Mouse (Mus musculus): Measurements from ENCODE around the gene Gpr132. TPM values are rescaled to one million over a fixed set of nuclear protein-coding genes. Genes with fewer than 3 reads are reported as not detected.
"Not testable (repeated sequence)": the region's sequence is repeated elsewhere in the genome, so short reads cannot be mapped to it uniquely, and the experiment has no call there.

Gpr132 gene
- total RNA-seq, 2 experiments from 2014 or later = 0.18 TPM; not detected in 1

DNA sequence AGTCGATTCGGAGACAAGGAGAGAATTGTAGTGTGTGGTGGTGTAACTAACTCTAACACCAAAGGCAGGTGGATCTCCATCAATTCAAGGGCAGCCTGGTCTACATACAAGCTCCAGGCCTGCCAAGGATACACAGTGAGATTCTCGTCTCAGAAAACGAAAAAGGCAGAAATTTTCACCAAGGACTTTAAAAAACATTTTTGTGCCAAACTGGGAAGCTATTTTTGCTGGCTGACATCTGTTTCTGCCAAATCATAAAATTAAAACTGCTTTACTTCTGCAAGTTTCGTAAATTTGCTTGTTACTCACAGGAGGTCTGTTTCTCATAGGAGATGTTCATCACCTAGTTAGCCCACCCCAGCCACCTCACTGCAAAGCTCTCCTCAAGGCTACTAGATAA is 42.1 kb downstream of the Gpr132 start:
- DNase-seq (ENCODE audit: extremely low spot score in 1 of 2, low spot score in 2 of 2) = no peak
- Histone ChIP-seq H3K4me3 (no peak overlapping the region), H3K27ac (peak overlapping the region; percentile 69)
- intact Hi-C loops (cut with DNase I) = no loop called here
- TF ChIP-seq CTCF (IDR thresholded peaks at IDR 0.05) = no peak

DNA sequence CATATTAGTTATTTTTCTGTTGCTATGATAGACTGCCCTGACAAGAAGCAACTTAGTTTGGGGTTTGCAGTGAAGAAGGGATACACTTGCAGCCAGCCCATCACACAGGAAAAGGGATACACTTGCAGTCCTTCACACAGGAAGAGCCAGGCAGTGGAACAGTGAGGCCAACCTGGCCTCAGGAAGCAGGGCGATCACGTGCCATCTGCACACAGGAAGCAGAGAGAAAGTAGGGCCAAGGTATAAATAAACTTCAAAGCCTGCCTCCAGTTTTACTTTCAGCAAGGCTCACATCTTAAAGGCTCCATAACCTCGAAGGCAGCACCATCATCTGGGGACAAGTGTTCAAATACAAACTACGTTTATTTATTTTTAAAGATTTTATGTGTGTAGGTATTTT is 44.8 kb downstream of the Gpr132 start:
- no peak for TF ChIP-seq CTCF (IDR thresholded peaks at IDR 0.05)
- DNase-seq (ENCODE audit: extremely low spot score in 1 of 2, low spot score in 2 of 2) = no peak
- 0 out of 2 replicates have a peak overlapping the region, but pooled peaks have one; percentile 3 for H3K27ac ChIP-seq
- intact Hi-C loops (cut with DNase I) = no loop called here
- no peak overlapping the region for H3K4me3 ChIP-seq

DNA sequence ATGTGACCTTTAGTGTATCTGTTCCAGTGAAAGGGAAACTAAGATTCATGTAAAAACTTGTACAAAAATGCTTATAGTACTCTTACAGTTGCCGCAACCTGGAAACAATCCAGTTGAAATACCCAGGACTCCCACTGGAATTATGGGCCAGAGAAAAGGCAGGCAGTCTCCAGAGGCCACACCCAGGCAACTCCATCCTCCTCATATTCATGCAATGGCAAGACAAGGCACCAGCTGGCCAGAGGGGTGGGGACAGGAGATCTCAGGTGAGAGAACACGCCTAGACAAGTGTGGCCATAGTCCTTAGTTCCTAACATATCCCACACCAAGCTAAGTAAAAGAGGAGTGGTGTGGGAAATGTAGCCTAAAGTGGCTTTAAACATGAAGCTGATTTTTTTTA is 45.4 kb downstream of the Gpr132 start:
- H3K27ac ChIP-seq = 0 out of 2 replicates have a peak overlapping the region, but pooled peaks have one; percentile 16
- no peak for DNase-seq (ENCODE audit: extremely low spot score in 1 of 2, low spot score in 2 of 2)
- intact Hi-C loops (cut with DNase I) = no loop called here
- TF ChIP-seq CTCF (IDR thresholded peaks at IDR 0.05) = no peak
- no peak overlapping the region for H3K4me3 ChIP-seq

DNA sequence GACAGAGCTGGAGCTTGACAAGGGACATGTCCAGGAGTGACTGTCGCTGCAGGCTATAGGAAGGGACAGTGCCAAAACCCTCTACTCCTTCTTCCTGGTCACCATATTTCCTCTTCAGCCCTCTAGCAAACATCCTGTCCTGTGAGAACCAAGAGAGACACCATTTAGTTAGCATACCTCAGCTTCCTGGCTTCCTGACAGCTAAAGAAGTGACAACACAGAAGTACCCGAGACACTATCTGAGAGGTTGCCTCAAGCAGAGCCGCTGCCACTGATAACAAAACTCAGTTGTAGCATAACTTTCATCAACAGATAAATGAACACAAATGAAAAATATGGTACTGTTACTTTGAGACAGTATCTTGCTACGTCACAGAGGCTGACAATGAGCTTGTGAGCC is 46.1 kb downstream of the Gpr132 start:
- H3K27ac ChIP-seq = no peak overlapping the region
- no peak overlapping the region for H3K4me3 ChIP-seq
- intact Hi-C loops (cut with DNase I) = no loop called here
- no peak for DNase-seq (ENCODE audit: extremely low spot score in 1 of 2, low spot score in 2 of 2)
- TF ChIP-seq CTCF (IDR thresholded peaks at IDR 0.05) = no peak

DNA sequence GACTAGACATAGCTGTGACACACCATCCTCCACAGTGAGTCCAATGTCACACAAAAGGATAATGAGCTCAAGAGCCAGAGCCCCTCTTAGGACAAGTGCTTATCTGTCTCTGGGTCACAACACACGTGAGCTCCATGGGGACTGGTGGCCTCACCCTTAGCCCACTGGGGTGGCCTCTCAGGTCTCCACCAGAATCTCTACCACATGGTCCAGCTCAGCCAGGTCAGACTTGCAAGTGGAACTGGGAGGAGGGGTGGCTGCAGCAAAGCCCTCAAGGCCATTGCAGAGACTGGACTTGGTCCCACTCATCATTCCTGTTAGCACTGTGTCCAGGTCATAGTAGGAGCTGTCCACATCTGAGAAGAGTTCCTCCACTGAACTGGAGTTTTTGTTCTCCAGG is 46.8 kb downstream of the Gpr132 start:
- intact Hi-C loops (cut with DNase I) = no loop called here
- TF ChIP-seq CTCF (IDR thresholded peaks at IDR 0.05) = no peak
- Histone ChIP-seq H3K27ac (no peak overlapping the region), H3K4me3 (no peak overlapping the region)
- no peak for DNase-seq (ENCODE audit: extremely low spot score in 1 of 2, low spot score in 2 of 2)

DNA sequence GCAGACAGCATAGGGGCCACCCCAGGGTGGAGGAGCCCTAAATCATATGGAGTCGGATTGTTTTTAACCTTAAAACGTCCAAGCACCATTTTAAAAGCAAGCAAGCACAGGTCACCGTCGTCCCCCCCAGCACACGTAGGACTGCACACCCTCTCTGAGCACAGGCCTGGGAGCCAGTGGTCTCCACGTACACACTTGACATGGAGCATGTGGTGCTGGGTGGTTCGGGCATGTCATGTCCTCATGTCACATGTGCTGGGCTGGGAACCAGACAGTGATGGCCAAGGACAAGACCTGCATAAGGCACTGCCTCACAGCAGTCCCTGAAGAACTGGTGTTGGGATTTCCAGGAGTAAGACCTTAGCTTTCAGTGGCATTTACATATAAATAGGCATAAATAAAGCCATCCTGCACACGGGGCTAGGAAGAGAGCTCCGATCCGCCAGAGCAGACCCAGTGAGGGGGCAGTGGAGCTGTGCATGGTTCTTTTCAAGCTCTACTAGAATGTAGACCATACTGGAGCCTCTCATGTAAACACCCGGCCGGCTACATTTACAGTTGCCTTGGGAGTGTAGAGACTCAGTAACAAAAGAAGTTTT is 47.5 kb downstream of the Gpr132 start:
- no peak for TF ChIP-seq CTCF (IDR thresholded peaks at IDR 0.05)
- no peak for DNase-seq (ENCODE audit: extremely low spot score in 1 of 2, low spot score in 2 of 2)
- intact Hi-C loops (cut with DNase I) = no loop called here
- H3K27ac ChIP-seq = no peak overlapping the region
- no peak overlapping the region for H3K4me3 ChIP-seq

DNA sequence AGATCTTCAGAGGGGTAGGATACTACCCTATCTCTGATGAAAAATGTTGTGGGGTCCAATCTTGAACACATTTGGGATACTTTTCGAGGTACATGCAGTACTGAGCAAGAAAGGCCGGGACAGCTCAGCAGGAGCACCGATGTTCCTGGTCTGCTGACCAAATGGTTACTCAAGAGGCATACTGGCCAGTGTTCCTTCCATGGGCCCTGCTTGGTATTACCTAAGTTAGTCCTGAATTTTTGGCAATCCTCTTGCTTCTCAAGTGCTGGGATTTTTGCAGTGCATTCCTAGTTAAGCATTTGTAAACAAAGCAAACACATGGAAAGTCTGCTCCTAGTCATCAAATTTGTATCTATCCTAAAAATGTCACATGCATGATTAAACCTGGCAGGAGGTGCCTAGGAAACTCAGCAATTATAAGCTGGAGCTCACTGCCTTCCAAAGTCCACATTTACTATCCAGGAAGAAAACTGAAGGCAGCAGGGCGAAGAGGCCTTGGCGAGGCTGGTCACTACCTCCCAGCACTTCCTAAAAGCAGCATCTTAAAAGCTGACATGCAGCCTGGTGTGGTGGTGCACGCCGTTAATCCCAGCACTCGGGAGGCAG is 48.9 kb downstream of the Gpr132 start:
- no peak for DNase-seq (ENCODE audit: extremely low spot score in 1 of 2, low spot score in 2 of 2)
- TF ChIP-seq CTCF (IDR thresholded peaks at IDR 0.05) = no peak
- Histone ChIP-seq H3K27ac (no peak overlapping the region), H3K4me3 (no peak overlapping the region)
- intact Hi-C loops (cut with DNase I) = no loop called here

DNA sequence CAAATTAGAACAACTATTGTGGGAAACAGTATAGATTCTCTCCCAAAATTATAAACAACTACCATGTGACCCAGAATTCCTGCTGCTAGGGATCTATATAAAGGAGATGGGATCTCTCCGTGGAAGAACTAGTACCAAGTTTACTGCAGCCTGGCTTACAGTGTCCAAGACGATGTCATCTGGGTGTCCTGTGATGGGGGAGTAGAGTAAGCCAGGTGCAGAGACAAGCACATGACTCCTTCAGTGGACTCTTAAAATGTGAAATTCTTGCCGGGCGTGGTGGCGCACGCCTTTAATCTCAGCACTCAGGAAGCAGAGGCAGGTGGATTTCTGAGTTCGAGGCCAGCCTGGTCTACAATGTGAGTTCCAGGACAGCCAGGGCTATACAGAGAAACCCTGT is 51.2 kb downstream of the Gpr132 start:
- H3K27ac ChIP-seq; intact Hi-C loops (cut with DNase I); DNase-seq (ENCODE audit: extremely low spot score in 1 of 2, low spot score in 2 of 2); H3K4me3 ChIP-seq: not testable (repeated sequence)

DNA sequence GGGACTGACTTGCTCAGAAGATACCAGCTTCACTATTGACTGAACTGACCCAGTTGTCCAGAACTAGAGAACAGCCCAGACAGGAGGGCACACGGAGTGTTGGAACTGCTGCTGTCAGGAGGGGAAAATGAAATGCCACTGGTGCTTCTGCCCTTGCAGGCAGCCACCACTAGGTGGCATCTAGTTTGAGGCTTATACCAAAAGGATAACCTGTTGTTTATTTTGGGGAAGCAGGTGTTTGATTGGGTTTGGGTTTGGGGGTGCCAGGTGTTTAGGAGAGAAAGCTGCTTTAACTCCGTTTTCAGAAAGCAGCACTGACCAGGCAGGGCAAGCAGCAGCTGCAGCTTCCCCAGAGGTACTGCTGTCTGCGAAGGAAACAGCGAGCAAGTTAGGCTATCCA is 51.7 kb downstream of the Gpr132 start:
- peak; percentile 93 for TF ChIP-seq CTCF (IDR thresholded peaks at IDR 0.05)
- no peak overlapping the region for H3K27ac ChIP-seq
- peak in 1 of 2 experiments; percentile 58 for DNase-seq (ENCODE audit: extremely low spot score in 1 of 2, low spot score in 2 of 2)
- intact Hi-C loops (cut with DNase I) = no loop called here
- H3K4me3 ChIP-seq = no peak overlapping the region

DNA sequence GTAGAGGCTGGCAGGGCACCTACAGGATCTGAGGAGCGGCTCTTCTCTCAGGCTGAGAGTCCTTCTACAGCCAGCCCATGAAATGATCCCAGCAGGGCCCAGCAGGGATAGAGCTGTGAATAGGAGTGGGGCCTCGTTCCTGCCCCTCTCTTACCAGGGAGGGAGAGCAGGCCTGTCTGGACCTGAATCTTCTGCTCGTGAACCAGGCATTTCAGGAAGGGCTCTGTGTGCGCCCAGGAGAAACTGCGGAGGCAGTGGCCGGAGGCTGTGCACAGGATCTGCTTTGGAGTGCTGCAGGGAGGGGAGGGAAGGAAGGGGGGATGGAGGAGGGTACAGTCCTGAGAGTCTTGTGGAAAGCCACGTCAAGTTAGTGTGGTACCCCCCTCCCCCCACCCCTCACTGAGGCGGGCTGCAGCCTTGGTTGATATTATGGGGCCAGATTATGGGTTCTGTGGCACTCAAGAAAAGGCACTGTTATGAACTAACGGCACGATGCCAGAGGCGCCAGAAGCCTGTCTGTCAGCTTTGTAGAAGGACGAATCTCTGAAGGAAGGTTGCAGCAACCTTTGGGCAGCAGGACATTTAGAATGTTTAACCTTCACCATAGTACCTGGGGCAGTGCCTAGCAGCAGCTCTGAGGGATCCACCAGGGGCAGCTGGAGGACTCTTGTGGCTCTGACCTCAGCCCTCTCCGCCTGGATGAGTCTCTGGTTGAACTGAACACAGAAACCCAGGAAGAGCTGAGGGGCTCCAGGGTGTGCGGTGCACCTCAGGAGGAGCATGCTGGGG is 53.2 kb downstream of the Gpr132 start:
- intact Hi-C loops (cut with DNase I) = no loop called here
- Histone ChIP-seq H3K4me3 (no peak overlapping the region), H3K27ac (no peak overlapping the region)
- no peak for DNase-seq (ENCODE audit: extremely low spot score in 1 of 2, low spot score in 2 of 2)
- TF ChIP-seq CTCF (IDR thresholded peaks at IDR 0.05) = no peak

DNA sequence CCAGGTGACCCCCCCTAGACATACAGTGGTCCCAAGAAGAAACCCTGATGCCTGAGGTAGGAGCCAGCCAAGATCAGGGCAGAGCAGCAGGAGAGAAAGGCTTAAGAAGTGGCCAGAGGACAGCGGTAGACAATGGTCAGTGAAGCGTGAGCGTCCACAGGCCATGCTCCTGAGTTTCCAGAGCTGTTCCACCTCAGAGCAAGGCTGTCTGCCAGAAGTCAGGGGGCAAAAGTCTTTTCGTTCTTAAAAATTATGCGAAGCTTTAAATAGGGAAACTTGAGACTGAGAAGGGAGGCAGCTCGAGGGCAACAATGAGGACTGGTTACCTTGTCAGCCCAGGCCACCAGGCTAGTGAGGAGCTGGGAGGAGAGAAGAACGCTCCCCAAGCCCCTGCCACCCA is 54.7 kb downstream of the Gpr132 start:
- DNase-seq (ENCODE audit: extremely low spot score in 1 of 2, low spot score in 2 of 2) = no peak
- intact Hi-C loops (cut with DNase I) = no loop called here
- no peak overlapping the region for H3K27ac ChIP-seq
- H3K4me3 ChIP-seq = no peak overlapping the region
- no peak for TF ChIP-seq CTCF (IDR thresholded peaks at IDR 0.05)

DNA sequence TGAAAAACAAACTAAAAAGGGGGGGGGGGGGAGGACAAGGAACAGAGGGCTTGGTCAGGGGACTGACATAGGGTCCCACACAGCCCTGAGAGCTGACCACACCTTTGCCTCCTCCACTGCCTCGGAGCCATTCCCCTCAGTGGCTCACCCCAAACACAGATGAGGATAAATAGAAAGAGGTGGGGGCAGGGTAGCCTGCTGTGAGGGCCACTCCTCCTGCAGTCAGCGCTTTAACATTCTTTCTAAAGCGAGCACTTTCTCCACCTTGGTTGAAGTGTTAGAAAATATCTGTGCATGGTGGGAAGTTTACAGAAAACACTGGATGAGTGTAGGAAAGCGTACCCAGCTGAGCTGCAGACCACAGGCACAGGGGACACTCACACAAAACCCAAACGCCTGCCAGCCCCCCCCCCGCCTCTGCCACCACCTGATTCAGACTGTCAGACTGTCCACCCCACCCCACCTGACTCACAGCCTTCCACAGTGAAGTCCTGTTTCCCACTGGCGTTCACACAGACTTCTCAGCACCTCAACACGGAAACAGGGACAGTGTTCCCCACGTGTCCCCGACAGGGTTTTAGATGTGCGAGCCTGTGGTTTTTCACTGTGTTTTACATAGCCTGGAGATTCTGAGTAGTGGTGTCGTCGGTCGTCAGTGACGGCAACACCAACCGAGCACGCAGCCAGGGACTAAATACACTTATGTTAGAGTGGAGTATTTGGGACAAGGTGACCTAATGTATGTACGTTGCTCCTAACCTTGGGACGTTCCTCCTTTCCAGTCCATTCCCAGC is 57.7 kb downstream of the Gpr132 start:
- intact Hi-C loops (cut with DNase I) = no loop called here
- no peak for TF ChIP-seq CTCF (IDR thresholded peaks at IDR 0.05)
- Histone ChIP-seq H3K27ac (no peak overlapping the region), H3K4me3 (peak overlapping the region; percentile 86; the same call in 1 of the 2 replicates)
- DNase-seq (ENCODE audit: extremely low spot score in 1 of 2, low spot score in 2 of 2) = no peak
